Mouse (Mus musculus) CH12.LX (cell line): ENCODE measurements around the gene Mid2.

ENCODE experiments used
- CHD2 ChIP-seq: IDR thresholded peaks from 2 replicates; pipeline ENCODE4 v1.6.1; 2011; ENCODE audit warnings: low read length, improper control_type of control experiment
- CTCF ChIP-seq, 2 experiments: IDR thresholded peaks in 1 of 2; conservative IDR thresholded peaks in 1 of 2; 2 replicates each; pipeline ENCODE4 v1.5.1; 2011 to 2012; ENCODE audit warnings: low read depth in 2 of 2, low read length in 2 of 2, improper control_type of control experiment in 1 of 2, inconsistent platforms in 1 of 2, mild to moderate bottlenecking in 1 of 2, moderate library complexity in 1 of 2
- EP300 ChIP-seq: IDR thresholded peaks from 2 replicates; pipeline ENCODE4 v1.6.1; 2011; ENCODE audit warnings: low read length, improper control_type of control experiment
- HCFC1 ChIP-seq: IDR thresholded peaks from 2 replicates; pipeline ENCODE4 v1.6.1; 2012; ENCODE audit warnings: low read depth, mild to moderate bottlenecking, inconsistent platforms, low read length, improper control_type of control experiment
- KAT2A ChIP-seq: IDR thresholded peaks from 2 replicates; pipeline ENCODE4 v1.6.1; 2012; ENCODE audit warnings: low read length, improper control_type of control experiment, inconsistent platforms; ENCODE audit not compliant: insufficient replicate concordance
- NRF1 ChIP-seq: IDR thresholded peaks from 2 replicates; pipeline ENCODE4 v1.6.1; 2014; ENCODE audit warnings: low read depth, mild to moderate bottlenecking, inconsistent platforms, low read length, improper control_type of control experiment, moderate library complexity
- PAX5 ChIP-seq: IDR thresholded peaks from 2 replicates; pipeline ENCODE4 v1.6.1; 2012; ENCODE audit warnings: low read length, inconsistent platforms, mixed read lengths
- TBP ChIP-seq: conservative IDR thresholded peaks from 2 replicates; pipeline ENCODE4 v1.6.1; 2011; ENCODE audit warnings: low read depth, low read length, improper control_type of control experiment

DNA sequence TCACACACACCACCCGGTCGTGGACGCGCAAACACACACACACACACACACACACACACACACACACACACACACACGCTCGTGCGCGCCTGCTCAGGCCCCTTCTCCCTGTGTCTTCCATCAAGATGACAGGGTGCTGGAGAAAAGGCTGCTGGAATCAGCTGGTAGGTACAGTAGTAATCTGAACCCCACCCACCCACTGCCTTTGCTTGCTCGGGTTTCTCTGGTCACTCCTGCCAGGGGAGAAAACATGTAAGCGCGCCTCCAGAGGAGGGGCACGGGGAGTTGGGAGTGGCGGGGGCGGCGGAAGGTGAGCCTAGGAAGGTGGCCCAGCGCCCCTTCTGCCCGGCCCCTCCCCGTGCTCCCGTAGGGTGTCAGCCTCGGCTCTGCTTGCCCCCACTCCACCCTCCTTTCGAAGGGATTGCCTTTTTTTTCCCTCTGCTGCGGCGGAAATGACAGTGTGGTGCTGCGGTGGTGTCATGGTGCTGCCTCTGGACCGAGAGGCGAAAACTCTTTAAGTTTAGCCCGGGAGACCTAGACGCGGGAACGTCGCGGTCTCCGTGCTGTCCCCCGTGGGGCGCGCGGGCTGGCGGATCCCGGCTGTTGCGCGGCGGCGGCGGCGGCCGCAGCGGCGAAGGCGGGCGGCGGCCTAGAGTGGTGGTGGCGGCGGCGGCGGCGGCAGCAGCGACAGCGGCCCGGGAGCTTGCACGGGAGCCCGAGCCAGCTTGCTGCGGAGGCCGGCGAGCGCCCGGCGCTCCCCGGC lies at the start of gene Mid2:
- TF ChIP-seq NRF1 (no peak), HCFC1 (no peak), CTCF (conservative IDR thresholded peaks at IDR 0.05 in 1 of 2, IDR thresholded peaks at IDR 0.05 in 1 of 2; ENCODE audit: low read depth in 2 of 2, low read length in 2 of 2) (no peak), KAT2A (no peak), EP300 (no peak), CHD2 (no peak), TBP (no peak), PAX5 (no peak)
